Mouse (Mus musculus): ENCODE data around the gene Dner. TPM values are rescaled to one million over a fixed set of nuclear protein-coding genes. Genes with fewer than 3 reads are reported as not detected.
A peak's percentile ranks its signal among the peaks of the same experiment; 100 is the strongest.

Dner gene
- 175 and 200 TPM in 2 replicates for polyA plus RNA-seq (2015; fragmentation: Nextera tagmentation; extraction: Ambion mirVana)

GRCm38 (mm10) chr1:84695517-84696411 is at the start of gene Dner:
Dner (minus strand) TSS chr1:84696221.
- Histone ChIP-seq H3K36me3 (ENCODE audit: control insufficient read depth, insufficient read depth) (no peaks in the 10 kb centered on the region), H3K27ac (ENCODE audit: low read length) (peak within 1 kb of the TSS; percentile 90), H3K9me3 (ENCODE audit: control insufficient read depth, low read length) (no peaks in the 10 kb centered on the region), H3K27me3 (replicated peaks; ENCODE audit: control insufficient read depth, insufficient read depth, low read length) (no peaks in the 10 kb centered on the region), H3K4me3 (replicated peaks; ENCODE audit: low read length) (peak within 1 kb of the TSS; percentile 92), H3K9ac (replicated peaks; ENCODE audit: low read depth, low read length) (peak within 1 kb of the TSS; percentile 98), H3K4me1 (replicated peaks; ENCODE audit: control insufficient read depth, insufficient read depth, low read length) (peaks cover 17% of the 10 kb centered on the region), H3K4me2 (ENCODE audit: low read length) (peak within 1 kb of the TSS; percentile 90)
- ATAC-seq = peak; percentile 88
- WGBS = under 1% methylated on average over 74 of the region's 75 CpGs

- no peak overlapping the region for H3K4me2 ChIP-seq (ENCODE audit: low read length)
- H3K27me3 ChIP-seq (replicated peaks; ENCODE audit: control insufficient read depth, insufficient read depth, low read length) = no peaks in the 10 kb centered on the region
- ATAC-seq = no peak
- H3K9ac ChIP-seq (replicated peaks; ENCODE audit: low read depth, low read length) = no peak overlapping the region
- WGBS = 86% methylated on average over 3 of the region's 3 CpGs
- H3K4me3 ChIP-seq (replicated peaks; ENCODE audit: low read length) = no peak overlapping the region
- peaks cover 18% of the 10 kb centered on the region for H3K36me3 ChIP-seq (ENCODE audit: control insufficient read depth, insufficient read depth)
- H3K27ac ChIP-seq (ENCODE audit: low read length) = no peak overlapping the region
- H3K9me3 ChIP-seq (ENCODE audit: control insufficient read depth, low read length) = no peaks in the 10 kb centered on the region
- H3K4me1 ChIP-seq (replicated peaks; ENCODE audit: control insufficient read depth, insufficient read depth, low read length) = no peaks in the 10 kb centered on the region
Observed at GRCm38 (mm10) chr1:84742156-84742555, 46.1 kb upstream of the Dner start.

- no peak for ATAC-seq
- peaks cover 15% of the 10 kb centered on the region for H3K36me3 ChIP-seq (ENCODE audit: control insufficient read depth, insufficient read depth)
- H3K4me1 ChIP-seq (replicated peaks; ENCODE audit: control insufficient read depth, insufficient read depth, low read length) = no peaks in the 10 kb centered on the region
- H3K4me3 ChIP-seq (replicated peaks; ENCODE audit: low read length) = no peak overlapping the region
- H3K9ac ChIP-seq (replicated peaks; ENCODE audit: low read depth, low read length) = no peak overlapping the region
- WGBS = 93% methylated on average over 1 of the region's 1 CpGs
- H3K4me2 ChIP-seq (ENCODE audit: low read length) = no peak overlapping the region
- H3K9me3 ChIP-seq (ENCODE audit: control insufficient read depth, low read length) = no peaks in the 10 kb centered on the region
- H3K27ac ChIP-seq (ENCODE audit: low read length) = no peak overlapping the region
- no peaks in the 10 kb centered on the region for H3K27me3 ChIP-seq (replicated peaks; ENCODE audit: control insufficient read depth, insufficient read depth, low read length)
Observed at GRCm38 (mm10) chr1:84740080-84740479, 44.1 kb upstream of the Dner start.

GRCm38 (mm10) chr1:84737097-84737496 is 41.1 kb upstream of the Dner start:
- peaks cover 15% of the 10 kb centered on the region for H3K36me3 ChIP-seq (ENCODE audit: control insufficient read depth, insufficient read depth)
- WGBS = 64% methylated on average over 1 of the region's 1 CpGs
- H3K27ac ChIP-seq (ENCODE audit: low read length) = no peak overlapping the region
- H3K27me3 ChIP-seq (replicated peaks; ENCODE audit: control insufficient read depth, insufficient read depth, low read length) = no peaks in the 10 kb centered on the region
- no peak overlapping the region for H3K4me3 ChIP-seq (replicated peaks; ENCODE audit: low read length)
- H3K4me2 ChIP-seq (ENCODE audit: low read length) = no peak overlapping the region
- ATAC-seq = no peak
- no peak overlapping the region for H3K9ac ChIP-seq (replicated peaks; ENCODE audit: low read depth, low read length)
- no peaks in the 10 kb centered on the region for H3K9me3 ChIP-seq (ENCODE audit: control insufficient read depth, low read length)
- no peaks in the 10 kb centered on the region for H3K4me1 ChIP-seq (replicated peaks; ENCODE audit: control insufficient read depth, insufficient read depth, low read length)

- WGBS = 65% methylated on average over 3 of the region's 3 CpGs
- Histone ChIP-seq H3K36me3 (ENCODE audit: control insufficient read depth, insufficient read depth) (peaks cover 17% of the 10 kb centered on the region), H3K9ac (replicated peaks; ENCODE audit: low read depth, low read length) (no peak overlapping the region), H3K27ac (ENCODE audit: low read length) (no peak overlapping the region), H3K4me3 (replicated peaks; ENCODE audit: low read length) (no peak overlapping the region), H3K9me3 (ENCODE audit: control insufficient read depth, low read length) (no peaks in the 10 kb centered on the region), H3K4me2 (ENCODE audit: low read length) (no peak overlapping the region), H3K27me3 (replicated peaks; ENCODE audit: control insufficient read depth, insufficient read depth, low read length) (no peaks in the 10 kb centered on the region), H3K4me1 (replicated peaks; ENCODE audit: control insufficient read depth, insufficient read depth, low read length) (no peaks in the 10 kb centered on the region)
- ATAC-seq = no peak
Observed at GRCm38 (mm10) chr1:84733799-84734198, 37.8 kb upstream of the Dner start.

- peaks cover 17% of the 10 kb centered on the region for H3K36me3 ChIP-seq (ENCODE audit: control insufficient read depth, insufficient read depth)
- 56% methylated on average over 1 of the region's 1 CpGs for WGBS
- H3K4me3 ChIP-seq (replicated peaks; ENCODE audit: low read length) = no peak overlapping the region
- H3K4me1 ChIP-seq (replicated peaks; ENCODE audit: control insufficient read depth, insufficient read depth, low read length) = no peaks in the 10 kb centered on the region
- H3K4me2 ChIP-seq (ENCODE audit: low read length) = no peak overlapping the region
- ATAC-seq = no peak
- no peaks in the 10 kb centered on the region for H3K9me3 ChIP-seq (ENCODE audit: control insufficient read depth, low read length)
- H3K9ac ChIP-seq (replicated peaks; ENCODE audit: low read depth, low read length) = no peak overlapping the region
- no peak overlapping the region for H3K27ac ChIP-seq (ENCODE audit: low read length)
- no peaks in the 10 kb centered on the region for H3K27me3 ChIP-seq (replicated peaks; ENCODE audit: control insufficient read depth, insufficient read depth, low read length)
Observed at GRCm38 (mm10) chr1:84731763-84732162, 35.7 kb upstream of the Dner start.

- Histone ChIP-seq H3K9ac (replicated peaks; ENCODE audit: low read depth, low read length) (no peak overlapping the region), H3K27ac (ENCODE audit: low read length) (no peak overlapping the region), H3K4me1 (replicated peaks; ENCODE audit: control insufficient read depth, insufficient read depth, low read length) (no peaks in the 10 kb centered on the region), H3K27me3 (replicated peaks; ENCODE audit: control insufficient read depth, insufficient read depth, low read length) (no peaks in the 10 kb centered on the region), H3K4me2 (ENCODE audit: low read length) (no peak overlapping the region), H3K9me3 (ENCODE audit: control insufficient read depth, low read length) (no peaks in the 10 kb centered on the region), H3K4me3 (replicated peaks; ENCODE audit: low read length) (no peak overlapping the region), H3K36me3 (ENCODE audit: control insufficient read depth, insufficient read depth) (peaks cover 12% of the 10 kb centered on the region)
- ATAC-seq = no peak
Observed at GRCm38 (mm10) chr1:84722841-84723240, 26.8 kb upstream of the Dner start.

- Histone ChIP-seq H3K9ac (replicated peaks; ENCODE audit: low read depth, low read length) (no peak overlapping the region), H3K9me3 (ENCODE audit: control insufficient read depth, low read length) (no peaks in the 10 kb centered on the region), H3K36me3 (ENCODE audit: control insufficient read depth, insufficient read depth) (peaks cover 12% of the 10 kb centered on the region), H3K4me1 (replicated peaks; ENCODE audit: control insufficient read depth, insufficient read depth, low read length) (no peaks in the 10 kb centered on the region), H3K27me3 (replicated peaks; ENCODE audit: control insufficient read depth, insufficient read depth, low read length) (no peaks in the 10 kb centered on the region), H3K4me2 (ENCODE audit: low read length) (no peak overlapping the region), H3K27ac (ENCODE audit: low read length) (no peak overlapping the region), H3K4me3 (replicated peaks; ENCODE audit: low read length) (no peak overlapping the region)
- 97% methylated on average over 3 of the region's 3 CpGs for WGBS
- ATAC-seq = no peak
Observed at GRCm38 (mm10) chr1:84722371-84722770, 26.4 kb upstream of the Dner start.

- Histone ChIP-seq H3K4me3 (replicated peaks; ENCODE audit: low read length) (no peak overlapping the region), H3K4me1 (replicated peaks; ENCODE audit: control insufficient read depth, insufficient read depth, low read length) (no peaks in the 10 kb centered on the region), H3K27me3 (replicated peaks; ENCODE audit: control insufficient read depth, insufficient read depth, low read length) (no peaks in the 10 kb centered on the region), H3K9ac (replicated peaks; ENCODE audit: low read depth, low read length) (no peak overlapping the region), H3K36me3 (ENCODE audit: control insufficient read depth, insufficient read depth) (peaks cover 12% of the 10 kb centered on the region), H3K9me3 (ENCODE audit: control insufficient read depth, low read length) (no peaks in the 10 kb centered on the region), H3K4me2 (ENCODE audit: low read length) (no peak overlapping the region), H3K27ac (ENCODE audit: low read length) (no peak overlapping the region)
- WGBS = 89% methylated on average over 3 of the region's 3 CpGs
- ATAC-seq = no peak
Observed at GRCm38 (mm10) chr1:84721942-84722341, 25.9 kb upstream of the Dner start.
